Mouse (Mus musculus) lung, embryonic 14.5 days (tissue): ENCODE measurements around the gene Fkbp1a. TPM values are rescaled to one million over a fixed set of nuclear protein-coding genes. Genes with fewer than 3 reads are reported as not detected.

ENCODE experiments used
- ATAC-seq: fragments of 200-750 bp; cut with Nextera tagmentation; 2 replicates; pipeline ENCODE4 v1.8.0; 2017; ENCODE audit warnings: mild to moderate bottlenecking, moderate TSS enrichment, moderate library complexity; ENCODE audit not compliant: insufficient read depth
- DNase-seq: peaks from one replicate; pipeline ENCODE4 v3.0.0-alpha.2; 2015
- H3K27ac ChIP-seq: fragments of 300-500 bp; sonication (generic); 2 replicates; pipeline ENCODE4 v1.5.1; 2014; ENCODE audit warnings: low read depth, mild to moderate bottlenecking, moderate library complexity
- H3K27me3 ChIP-seq: fragments of 300-500 bp; sonication (generic); 2 replicates; pipeline ENCODE4 v1.6.1; 2014; ENCODE audit warnings: low read length, control low read depth; ENCODE audit not compliant: insufficient read depth
- H3K36me3 ChIP-seq: fragments of 300-500 bp; sonication (generic); 2 replicates; pipeline ENCODE4 v1.6.1; 2014; ENCODE audit warnings: control low read depth; ENCODE audit not compliant: insufficient read depth
- H3K4me1 ChIP-seq: fragments of 300-500 bp; sonication (generic); 2 replicates; pipeline ENCODE4 v1.6.1; 2014; ENCODE audit warnings: antibody characterized with exemption, control low read depth; ENCODE audit not compliant: insufficient read depth
- H3K4me2 ChIP-seq: fragments of 300-500 bp; sonication (generic); 2 replicates; pipeline ENCODE4 v1.6.1; 2014; ENCODE audit warnings: mild to moderate bottlenecking
- H3K4me3 ChIP-seq: fragments of 300-500 bp; sonication (generic); 2 replicates; pipeline ENCODE4 v1.5.1; 2014; ENCODE audit warnings: low read depth, low read length
- H3K9ac ChIP-seq: fragments of 300-500 bp; sonication (generic); 2 replicates; pipeline ENCODE4 v1.6.1; 2014
- H3K9me3 ChIP-seq: fragments of 300-500 bp; sonication (generic); 2 replicates; pipeline ENCODE4 v1.6.1; 2016; ENCODE audit warnings: low read depth, low read length, control low read depth
- CTCF ChIP-seq: IDR thresholded peaks from 2 replicates; pipeline ENCODE4 v1.5.1; 2016; ENCODE audit warnings: antibody characterized with exemption, low read depth
- WGBS: fragments of 180-500 bp; shearing (Covaris S2); extraction: QIAGEN DNeasy Blood & Tissue Kit; methylation state at CpG from one replicate; pipeline ENCODE4 v1.1.7; 2014; 5-methylcytosine and 5-hydroxymethylcytosine counted together
- polyA plus RNA-seq: library from polyadenylated mRNA; unstranded; fragments of >200 nt; fragmentation: Nextera tagmentation; extraction: Ambion mirVana; gene quantifications from 2 replicates; pipeline ENCODE4 v1.2.1, GENCODE M21; 2014

Gene Fkbp1a
- polyA plus RNA-seq, 1 experiment from 2014 or later = 873 TPM

DNA sequence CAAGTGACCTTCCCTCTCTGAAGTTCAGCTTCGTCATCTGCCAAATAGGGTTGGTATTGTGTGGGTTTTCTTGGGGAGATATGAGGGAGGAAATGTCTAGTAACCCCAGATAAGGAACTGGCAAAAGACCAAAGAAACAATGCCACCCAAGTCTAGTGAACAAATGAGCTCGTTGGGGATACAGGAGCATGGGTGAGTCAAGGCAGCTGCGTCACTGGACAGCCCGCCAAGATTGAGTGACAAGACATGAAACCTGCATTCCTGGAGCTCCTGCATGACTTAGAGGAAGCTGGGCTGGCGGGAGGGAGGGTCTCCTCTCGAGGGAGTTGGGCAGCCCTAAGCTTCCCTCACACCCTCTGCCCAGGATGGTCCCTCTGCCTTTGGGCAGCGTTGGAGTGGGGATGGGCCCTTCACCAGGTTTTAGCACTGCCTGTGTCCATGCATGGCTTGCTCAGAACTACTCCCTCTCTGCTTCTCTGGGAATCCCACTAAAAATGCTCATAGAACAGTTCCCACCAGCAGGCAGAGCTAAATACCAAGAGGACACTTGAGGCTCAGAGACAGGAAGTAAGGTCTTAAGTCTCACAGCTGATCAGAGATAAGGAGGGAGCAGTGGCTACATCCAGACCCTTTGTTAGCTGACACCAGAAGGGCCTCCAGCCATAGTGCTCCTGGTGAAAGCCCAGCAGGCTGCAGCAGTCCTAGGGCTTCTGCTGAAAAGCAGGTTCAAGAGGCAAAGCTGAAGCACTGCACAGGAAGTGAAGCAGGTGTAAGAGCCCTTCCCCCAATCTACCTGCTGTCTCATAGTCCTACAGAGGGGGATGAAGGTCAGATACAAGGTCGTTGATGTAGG is 11.7 kb upstream of the Fkbp1a start:
- peak overlapping the region; percentile 38; the same call in 1 of the 2 replicates for H3K27ac ChIP-seq
- ATAC-seq (peak; percentile 57), DNase-seq (peak; percentile 39)
- no peaks in the 10 kb centered on the region for H3K27me3 ChIP-seq
- H3K9ac ChIP-seq = no peak overlapping the region
- H3K4me3 ChIP-seq = no peak overlapping the region
- no peak overlapping the region for H3K4me2 ChIP-seq
- H3K9me3 ChIP-seq = no peaks in the 10 kb centered on the region
- 35% methylated on average over 8 of the region's 8 CpGs for WGBS
- H3K4me1 ChIP-seq = no peaks in the 10 kb centered on the region
- no peaks in the 10 kb centered on the region for H3K36me3 ChIP-seq
- TF ChIP-seq CTCF = no peak

GRCm38 (mm10) chr2:151533632-151534031 is 8.7 kb upstream of the Fkbp1a start:
- H3K36me3 ChIP-seq = no peaks in the 10 kb centered on the region
- H3K27ac ChIP-seq = no peak overlapping the region
- no peak for ATAC-seq
- no peak overlapping the region for H3K4me2 ChIP-seq
- H3K4me3 ChIP-seq = no peak overlapping the region
- DNase-seq = no peak
- no peaks in the 10 kb centered on the region for H3K9me3 ChIP-seq
- no peak overlapping the region for H3K9ac ChIP-seq
- WGBS = 90% methylated on average over 6 of the region's 6 CpGs
- no peaks in the 10 kb centered on the region for H3K27me3 ChIP-seq
- 0 out of 2 replicates have a peak, but pooled peaks cover 3% of the 10 kb centered on the region for H3K4me1 ChIP-seq
- no peak for TF ChIP-seq CTCF

DNA sequence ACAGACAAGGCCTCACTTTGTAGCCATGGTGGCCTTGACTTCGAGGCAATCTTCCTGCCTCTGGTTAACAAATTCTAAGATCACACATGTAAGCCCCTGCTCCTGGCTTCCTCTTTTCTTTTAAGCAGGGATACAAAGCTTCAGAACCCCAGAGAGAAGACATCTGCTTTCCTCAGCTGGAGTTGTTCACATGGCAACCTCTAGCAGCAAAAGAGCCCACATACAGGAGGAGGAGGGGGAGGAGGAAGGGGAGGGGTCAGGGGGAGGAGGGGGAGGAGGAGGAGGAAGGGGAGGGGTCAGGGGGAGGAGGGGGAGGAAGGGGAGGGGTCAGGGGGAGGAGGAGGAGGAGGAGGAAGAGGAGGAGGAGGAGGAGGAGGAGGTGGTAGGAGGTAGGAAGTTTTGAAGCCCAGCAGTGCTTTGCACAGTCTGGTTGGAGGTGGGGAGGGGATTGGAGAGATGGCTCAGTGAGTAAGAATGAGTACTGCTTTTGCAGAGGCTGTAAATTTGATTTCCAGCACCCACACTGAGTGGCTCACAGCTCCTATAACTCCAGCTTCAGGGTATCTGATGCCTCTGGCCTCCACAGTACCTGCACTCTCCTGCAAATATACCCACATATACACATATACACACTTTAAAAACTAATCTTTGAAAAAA is 6.2 kb upstream of the Fkbp1a start:
- Histone ChIP-seq H3K27me3 (no peaks in the 10 kb centered on the region), H3K4me3 (no peak overlapping the region), H3K4me2 (peak overlapping the region; percentile 14), H3K9me3 (no peaks in the 10 kb centered on the region), H3K27ac (peak overlapping the region; percentile 72; the same call in 1 of the 2 replicates), H3K36me3 (no peaks in the 10 kb centered on the region), H3K4me1 (0 out of 2 replicates have a peak, but pooled peaks cover 3% of the 10 kb centered on the region), H3K9ac (no peak overlapping the region)
- DNase-seq (peak; percentile 63), ATAC-seq (peak; percentile 76)
- no peak for TF ChIP-seq CTCF
- WGBS = 48% methylated on average over 1 of the region's 1 CpGs

- TF ChIP-seq CTCF = no peak
- Histone ChIP-seq H3K27me3 (no peaks in the 10 kb centered on the region), H3K36me3 (no peaks in the 10 kb centered on the region), H3K9me3 (no peaks in the 10 kb centered on the region), H3K4me3 (no peak overlapping the region), H3K27ac (peak overlapping the region; percentile 72; the same call in 1 of the 2 replicates), H3K9ac (no peak overlapping the region), H3K4me1 (peaks cover 7% of the 10 kb centered on the region), H3K4me2 (peak overlapping the region; percentile 14)
- ATAC-seq (peak; percentile 75), DNase-seq (peak; percentile 91)
- WGBS = 28% methylated on average over 5 of the region's 5 CpGs
Measured at GRCm38 (mm10) chr2:151536618-151536974, 5.7 kb upstream of the Fkbp1a start.

DNA sequence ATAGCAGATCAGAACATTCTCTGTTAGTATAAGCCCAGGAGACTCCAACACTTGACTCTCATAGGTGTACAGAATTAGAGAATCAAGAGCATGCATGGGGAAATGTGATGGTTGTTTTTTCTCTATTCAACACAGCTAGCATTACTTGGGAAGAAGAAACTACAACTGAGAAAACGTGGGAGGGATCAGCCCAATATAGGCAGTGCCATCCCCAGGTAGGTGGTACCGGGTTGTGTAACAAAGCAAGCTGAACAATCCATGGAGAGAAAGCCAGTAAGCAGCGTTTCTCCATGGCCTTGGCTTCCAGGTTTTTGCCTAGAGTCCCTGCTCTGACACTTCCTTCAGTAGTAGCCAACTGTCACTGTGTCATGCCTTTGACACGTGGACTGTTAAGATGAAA is 3.6 kb upstream of the Fkbp1a start:
- Histone ChIP-seq H3K9ac (no peak overlapping the region), H3K36me3 (no peaks in the 10 kb centered on the region), H3K9me3 (no peaks in the 10 kb centered on the region), H3K4me1 (peaks cover 10% of the 10 kb centered on the region), H3K4me3 (no peak overlapping the region), H3K4me2 (no peak overlapping the region), H3K27me3 (no peaks in the 10 kb centered on the region), H3K27ac (no peak overlapping the region)
- ATAC-seq (no peak), DNase-seq (no peak)
- TF ChIP-seq CTCF = no peak
- WGBS = 53% methylated on average over 4 of the region's 4 CpGs

GRCm38 (mm10) chr2:151543063-151543895 is 996 bp downstream of the Fkbp1a start:
- Histone ChIP-seq H3K4me2 (peak overlapping the region; percentile 72), H3K4me3 (peak overlapping the region; percentile 94), H3K4me1 (peaks cover 11% of the 10 kb centered on the region), H3K27ac (peak overlapping the region; percentile 95), H3K36me3 (peaks cover 41% of the 10 kb centered on the region), H3K27me3 (no peaks in the 10 kb centered on the region), H3K9me3 (no peaks in the 10 kb centered on the region), H3K9ac (peak overlapping the region; percentile 97)
- DNase-seq (peak; percentile 69), ATAC-seq (peak; percentile 36; the same call in 1 of the 2 replicates)
- no peak for TF ChIP-seq CTCF
- WGBS = under 1% methylated on average over 21 of the region's 21 CpGs
